ENCODE assay signal across 8 mouse cellular contexts in genomic region chr8:9772519-9772840, GRCm38 (mm10). TPM values are rescaled to one million over a fixed set of nuclear protein-coding genes. Genes with fewer than 3 reads are reported as not detected.
DNase-seq lines count a peak whose midpoint lies in the region; ATAC-seq lines count a peak whose summit lies in the region.

No protein-coding gene starts in this region.

- DNase-seq in adrenal gland, postnatal 10 days: peak; percentile 18
- DNase-seq in adrenal gland, postnatal 25 days: no peak
- DNase-seq in cerebellum, adult 8-10 months: peak; percentile 47
- DNase-seq in frontal cortex, postnatal 25 days (ENCODE audit: low spot score in 2 of 2): peak; percentile 12 to 17
- DNase-seq in left cerebral cortex, postnatal 10 days (ENCODE audit: extremely low spot score in 1 of 2, low spot score in 2 of 2): peak; percentile 33 to 50
- peak; percentile 70 for DNase-seq in retina, embryonic 14.5 days (ENCODE audit: low spot score)
- DNase-seq in testis, postnatal 10 days (ENCODE audit: low spot score): no peak

- intact Hi-C loops in left cerebral cortex, postnatal 10 days (cut with DNase I): loop anchor here (5.0 to 10.0 kb wide), 3 partner anchors 162 to 535 kb away; no protein-coding TSS in a partner anchor

- ATAC-seq in erythroid progenitor cell, adult 5-6 weeks (replicated peaks; ENCODE audit: low FRiP score, poor library complexity, severe bottlenecking): no peak

RNA-seq across cellular contexts. Expression of gene Fam155a, which starts 1.5 kb away (rescaled TPM):
- total RNA-seq in adrenal gland, postnatal 10 days (2021): 1 to 10 TPM; 8.8 to 9.8 TPM
- 5.5 and 7.9 TPM in 2 replicates for total RNA-seq in adrenal gland, postnatal 25 days (2021)
- total RNA-seq in left cerebral cortex, postnatal 10 days (2021): 100 to 1,000 TPM in 1 of 2 experiments, 10 to 100 TPM in 1; 91.8 to 105 TPM
- total RNA-seq in erythroid progenitor cell, adult 5-6 weeks (2015; ENCODE audit: low replicate concordance): not detected in 2 replicates
- not detected in 2 replicates for total RNA-seq in erythroid progenitor cell, adult 5-6 weeks (2017; ENCODE audit: low replicate concordance)

Comparison
In these comparisons a context has a peak if more than half of its experiments do, and no peak if none do; other contexts are left out.
1. DNase-seq: peak in adrenal gland, postnatal 10 days (single experiment), cerebellum, adult 8-10 months (single experiment), frontal cortex, postnatal 25 days (2 of 2), left cerebral cortex, postnatal 10 days (2 of 2) and retina, embryonic 14.5 days (single experiment); none in adrenal gland, postnatal 25 days (single experiment) and testis, postnatal 10 days (single experiment).
2. RNA of gene Fam155a, which starts 1.5 kb away (total RNA-seq): 91.8 to 105 TPM in left cerebral cortex, postnatal 10 days; 8.8 to 9.8 TPM in adrenal gland, postnatal 10 days, 5.5 to 7.9 TPM in adrenal gland, postnatal 25 days and not detected in erythroid progenitor cell, adult 5-6 weeks; every median in the first group is over 4 times any median in the second.